Mouse (Mus musculus) spleen, adult 2 months (tissue): Measurements from ENCODE around the gene Wdr89. TPM values are rescaled to one million over a fixed set of nuclear protein-coding genes. Genes with fewer than 3 reads are reported as not detected.

ENCODE experiments used
- DNase-seq, 2 experiments: peaks; one replicate each; pipeline versions ENCODE4 v3.0.0 to v3.0.0-alpha.2; 2012 to 2021; ENCODE audit warnings: low spot score in 2 of 2, low read depth in 1 of 2
- H3K27ac ChIP-seq: fragments of 200-500 bp; 2 replicates; pipeline ENCODE4 v1.5.1; 2012; ENCODE audit warnings: low read length, inconsistent platforms; ENCODE audit not compliant: insufficient read depth
- H3K27me3 ChIP-seq: fragments of 200-500 bp; 2 replicates; pipeline ENCODE4 v1.6.1; 2012; ENCODE audit warnings: mild to moderate bottlenecking, moderate library complexity, low read length, inconsistent platforms; ENCODE audit not compliant: control insufficient read depth, insufficient read depth
- H3K36me3 ChIP-seq: fragments of 200-500 bp; 2 replicates; pipeline ENCODE4 v1.6.1; 2012; ENCODE audit warnings: mild to moderate bottlenecking, low read length, inconsistent platforms; ENCODE audit not compliant: control insufficient read depth, insufficient read depth
- H3K4me1 ChIP-seq: fragments of 200-500 bp; 2 replicates; pipeline ENCODE4 v1.6.1; 2011; ENCODE audit warnings: inconsistent platforms; ENCODE audit not compliant: control insufficient read depth, insufficient read depth, insufficient read length
- H3K4me3 ChIP-seq: fragments of 200-500 bp; 2 replicates; pipeline ENCODE4 v1.5.1; 2011; ENCODE audit warnings: mild to moderate bottlenecking, inconsistent platforms; ENCODE audit not compliant: insufficient read depth, insufficient read length; ENCODE audit errors: extremely low read depth
- CTCF ChIP-seq: fragments of 200-500 bp; IDR thresholded peaks from 2 replicates; pipeline ENCODE4 v1.5.1; 2011; ENCODE audit warnings: mild to moderate bottlenecking, inconsistent platforms; ENCODE audit not compliant: insufficient read depth, insufficient read length, insufficient replicate concordance; ENCODE audit errors: extremely low read depth
- POLR2A ChIP-seq: fragments of 200-500 bp; IDR thresholded peaks from 2 replicates; pipeline ENCODE4 v1.6.1; 2011; ENCODE audit warnings: low read depth, low read length, inconsistent platforms
- WGBS: fragments of 180-500 bp; shearing (Covaris S2); methylation state at CpG from one replicate; pipeline ENCODE4 v1.1.7; 2018; 5-methylcytosine and 5-hydroxymethylcytosine counted together
- polyA plus RNA-seq: library from polyadenylated mRNA; depleted of rRNA; stranded (reverse); fragments of >200 nt; gene quantifications from 2 replicates; pipeline ENCODE4 v1.2.3, GENCODE M21; 2012

Wdr89 gene
- polyA plus RNA-seq, 1 experiment = 4.0 TPM

- Histone ChIP-seq H3K27ac (no peak overlapping the region), H3K36me3 (no peaks in the 10 kb centered on the region), H3K4me1 (0 out of 2 replicates have a peak, but pooled peaks cover 2% of the 10 kb centered on the region), H3K27me3 (peaks cover 3% of the 10 kb centered on the region; the same call in 1 of the 2 replicates), H3K4me3 (no peak overlapping the region)
- TF ChIP-seq POLR2A (no peak), CTCF (no peak)
- no peak for DNase-seq
- 67% methylated on average over 8 of the region's 8 CpGs for WGBS
These were observed 52.5 kb downstream of the Wdr89 start for GRCm38 (mm10) chr12:75616841-75617240.

GRCm38 (mm10) chr12:75616158-75616791, 53.1 kb downstream of the Wdr89 start:
- 27% methylated on average over 24 of the region's 24 CpGs for WGBS
- no peak for TF ChIP-seq POLR2A
- no peak for TF ChIP-seq CTCF
- H3K27ac ChIP-seq = no peak overlapping the region
- H3K4me1 ChIP-seq = 0 out of 2 replicates have a peak, but pooled peaks cover 2% of the 10 kb centered on the region
- H3K27me3 ChIP-seq = peaks cover 3% of the 10 kb centered on the region; the same call in 1 of the 2 replicates
- DNase-seq = no peak
- H3K36me3 ChIP-seq = no peaks in the 10 kb centered on the region
- H3K4me3 ChIP-seq = no peak overlapping the region

GRCm38 (mm10) chr12:75615556-75615955, 53.8 kb downstream of the Wdr89 start:
- 76% methylated on average over 3 of the region's 3 CpGs for WGBS
- Histone ChIP-seq H3K36me3 (no peaks in the 10 kb centered on the region), H3K27ac (no peak overlapping the region), H3K27me3 (peaks cover 3% of the 10 kb centered on the region; the same call in 1 of the 2 replicates), H3K4me1 (0 out of 2 replicates have a peak, but pooled peaks cover 2% of the 10 kb centered on the region), H3K4me3 (no peak overlapping the region)
- TF ChIP-seq CTCF = no peak
- no peak for TF ChIP-seq POLR2A
- DNase-seq = no peak

- Histone ChIP-seq H3K27ac (no peak overlapping the region), H3K36me3 (no peaks in the 10 kb centered on the region), H3K27me3 (peaks cover 3% of the 10 kb centered on the region; the same call in 1 of the 2 replicates), H3K4me1 (0 out of 2 replicates have a peak, but pooled peaks cover 2% of the 10 kb centered on the region), H3K4me3 (no peak overlapping the region)
- no peak for TF ChIP-seq POLR2A
- TF ChIP-seq CTCF = no peak
- no peak for DNase-seq
- WGBS = 65% methylated on average over 7 of the region's 7 CpGs
These were observed 56.6 kb downstream of the Wdr89 start for GRCm38 (mm10) chr12:75612711-75613110.

GRCm38 (mm10) chr12:75599490-75599889, 69.8 kb downstream of the Wdr89 start:
- DNase-seq = no peak
- Histone ChIP-seq H3K4me3 (no peak overlapping the region), H3K36me3 (no peaks in the 10 kb centered on the region), H3K27ac (no peak overlapping the region), H3K4me1 (no peaks in the 10 kb centered on the region), H3K27me3 (no peaks in the 10 kb centered on the region)
- TF ChIP-seq CTCF (no peak), POLR2A (no peak)
- 50% methylated on average over 4 of the region's 4 CpGs for WGBS

GRCm38 (mm10) chr12:75598988-75599387, 70.3 kb downstream of the Wdr89 start:
- no peak for TF ChIP-seq POLR2A
- TF ChIP-seq CTCF = no peak
- DNase-seq = no peak
- Histone ChIP-seq H3K27ac (no peak overlapping the region), H3K36me3 (no peaks in the 10 kb centered on the region), H3K4me3 (no peak overlapping the region), H3K27me3 (no peaks in the 10 kb centered on the region), H3K4me1 (peaks cover under 1% of the 10 kb centered on the region; the same call in 1 of the 2 replicates)
- WGBS = 89% methylated on average over 4 of the region's 4 CpGs

- Histone ChIP-seq H3K4me3 (no peak overlapping the region), H3K4me1 (peaks cover 3% of the 10 kb centered on the region; the same call in 1 of the 2 replicates), H3K27ac (no peak overlapping the region), H3K27me3 (no peaks in the 10 kb centered on the region), H3K36me3 (peaks cover 3% of the 10 kb centered on the region)
- no peak for DNase-seq
- 86% methylated on average over 4 of the region's 4 CpGs for WGBS
- TF ChIP-seq CTCF (no peak), POLR2A (no peak)
These were observed 71.6 kb downstream of the Wdr89 start for GRCm38 (mm10) chr12:75597707-75598106.
